Mouse (Mus musculus): Measurements from ENCODE around the gene Gm17606. TPM values are rescaled to one million over a fixed set of nuclear protein-coding genes. Genes with fewer than 3 reads are reported as not detected.

Gm17606 gene
- polyA plus RNA-seq, 1 experiment from 2014 or later: not detected

DNA sequence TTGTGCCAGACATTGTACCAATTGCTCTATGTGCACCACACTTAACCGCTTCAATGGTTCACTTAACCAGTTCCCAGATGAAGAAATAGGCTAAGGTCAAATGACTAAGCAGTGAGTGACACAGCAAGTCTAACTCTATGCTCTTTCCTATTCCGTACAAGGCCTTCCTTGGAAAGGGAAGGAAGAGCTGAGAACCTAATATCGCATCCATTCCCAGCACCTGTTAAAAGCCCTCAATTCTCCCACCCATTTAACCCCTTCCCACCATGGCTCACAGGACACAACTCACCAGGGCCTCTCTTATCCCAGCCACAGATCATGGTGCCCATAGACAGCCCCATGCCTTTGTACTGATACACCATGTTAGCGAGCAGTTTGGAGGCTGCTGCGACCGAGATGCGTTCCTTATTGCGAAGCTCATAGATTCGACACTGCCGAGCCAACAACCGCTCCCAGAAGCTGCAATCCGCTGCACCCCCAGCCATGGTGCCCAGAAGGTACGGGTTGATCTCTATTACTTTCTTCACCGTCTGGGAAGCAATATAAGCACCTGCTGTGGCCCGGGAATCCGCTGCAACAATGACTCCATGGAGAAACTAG is 24.4 kb upstream of the Gm17606 start:
- Histone ChIP-seq H3K36me3 (ENCODE audit: control insufficient read depth, insufficient read depth, low read length) (peaks cover 6% of the 10 kb centered on the region), H3K9ac (ENCODE audit: low read length) (no peak overlapping the region), H3K4me2 (ENCODE audit: low read depth) (no peak overlapping the region), H3K27ac (ENCODE audit: low read depth, low read length) (no peak overlapping the region), H3K4me1 (ENCODE audit: control insufficient read depth, insufficient read depth, low read length) (no peaks in the 10 kb centered on the region), H3K9me3 (ENCODE audit: control insufficient read depth, low read length) (no peaks in the 10 kb centered on the region), H3K4me3 (ENCODE audit: low read depth, low read length) (no peak overlapping the region), H3K27me3 (ENCODE audit: control insufficient read depth, insufficient read depth, low read length) (no peaks in the 10 kb centered on the region)
- ATAC-seq (ENCODE audit: insufficient read depth, low FRiP score, low TSS enrichment): no peak
- DNase-seq (ENCODE audit: low spot score): no peak
- 94% methylated on average over 16 of the region's 16 CpGs for WGBS

DNA sequence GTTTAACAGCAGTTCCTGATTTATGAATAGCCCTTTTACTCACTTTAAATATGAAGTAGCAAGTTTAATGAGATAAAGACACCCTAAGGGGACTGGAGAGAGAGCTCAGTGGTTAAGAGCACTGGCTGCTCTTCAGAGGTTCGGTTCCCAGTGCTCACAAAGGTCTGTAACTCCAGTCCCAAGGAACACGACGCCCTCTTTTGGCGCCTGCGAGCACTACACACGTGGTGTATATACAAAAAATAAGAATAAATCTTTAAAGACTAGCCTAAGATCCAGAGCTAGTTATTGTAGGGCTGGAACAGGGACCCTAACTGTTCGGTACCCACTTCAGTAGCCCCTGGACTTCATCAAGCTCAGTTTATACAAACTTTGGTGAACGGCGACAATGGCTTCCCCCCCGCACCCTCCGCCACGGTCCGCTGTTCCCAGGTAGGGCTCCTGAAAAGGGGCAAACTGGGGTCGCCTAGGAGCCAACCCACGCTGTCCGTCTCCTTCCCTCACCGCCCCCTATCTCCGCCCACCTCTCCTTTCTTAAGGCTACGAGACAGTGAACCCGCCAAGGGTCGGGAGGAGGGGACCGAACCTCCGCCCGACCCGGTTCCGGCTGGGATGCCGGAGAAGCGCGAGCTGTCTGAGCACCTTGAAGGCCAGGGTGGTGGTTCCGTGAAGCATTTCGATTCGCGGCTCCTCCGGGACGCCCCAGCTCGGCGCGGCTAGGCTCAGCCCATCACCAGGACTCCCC is 23.4 kb upstream of the Gm17606 start:
- peak; percentile 58 for ATAC-seq (ENCODE audit: insufficient read depth, low FRiP score, low TSS enrichment)
- Histone ChIP-seq H3K4me1 (ENCODE audit: control insufficient read depth, insufficient read depth, low read length) (no peaks in the 10 kb centered on the region), H3K9me3 (ENCODE audit: control insufficient read depth, low read length) (no peaks in the 10 kb centered on the region), H3K27me3 (ENCODE audit: control insufficient read depth, insufficient read depth, low read length) (no peaks in the 10 kb centered on the region), H3K36me3 (ENCODE audit: control insufficient read depth, insufficient read depth, low read length) (peaks cover 3% of the 10 kb centered on the region; the same call in 1 of the 2 replicates), H3K4me3 (ENCODE audit: low read depth, low read length) (peak overlapping the region; percentile 89), H3K27ac (ENCODE audit: low read depth, low read length) (peak overlapping the region; percentile 70), H3K9ac (ENCODE audit: low read length) (peak overlapping the region; percentile 92), H3K4me2 (ENCODE audit: low read depth) (peak overlapping the region; percentile 69)
- DNase-seq (ENCODE audit: low spot score): peak; percentile 44
- WGBS: 2% methylated on average over 38 of the region's 38 CpGs

DNA sequence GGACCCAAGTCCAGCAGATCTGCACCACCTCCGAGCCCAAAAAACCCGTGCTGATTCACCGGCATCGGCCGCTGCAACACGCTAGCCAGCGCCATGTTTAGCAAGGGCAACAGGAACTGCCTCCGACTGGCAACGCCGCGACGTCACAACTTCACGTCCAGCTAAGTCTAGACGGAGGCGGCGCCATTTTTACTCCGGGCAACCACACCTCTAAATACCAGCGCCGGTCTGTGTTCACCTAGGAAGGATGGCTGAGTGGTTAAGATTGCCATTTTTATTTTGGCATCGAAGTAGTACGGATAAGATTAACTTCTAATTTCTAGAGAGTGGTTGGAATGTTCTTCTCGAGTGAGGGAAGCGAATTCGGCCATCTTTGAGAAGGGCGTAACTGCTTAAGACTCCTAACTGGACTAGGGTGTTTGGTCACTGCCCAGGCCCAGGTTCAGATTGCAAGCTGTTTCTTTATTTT is 22.8 kb upstream of the Gm17606 start, which contains the start of gene Psmb5:
TSS of gene Psmb5 (minus strand) at position 126 of the 469 bp plus-strand sequence.
- Histone ChIP-seq H3K4me3 (ENCODE audit: low read depth, low read length) (peak within 1 kb of the TSS; percentile 89), H3K9ac (ENCODE audit: low read length) (peak within 1 kb of the TSS; percentile 92), H3K9me3 (ENCODE audit: control insufficient read depth, low read length) (no peaks in the 10 kb centered on the region), H3K27ac (ENCODE audit: low read depth, low read length) (peak within 1 kb of the TSS; percentile 70), H3K27me3 (ENCODE audit: control insufficient read depth, insufficient read depth, low read length) (no peaks in the 10 kb centered on the region), H3K4me1 (ENCODE audit: control insufficient read depth, insufficient read depth, low read length) (no peaks in the 10 kb centered on the region), H3K36me3 (ENCODE audit: control insufficient read depth, insufficient read depth, low read length) (no peaks in the 10 kb centered on the region; the same call in 1 of the 2 replicates), H3K4me2 (ENCODE audit: low read depth) (peak within 1 kb of the TSS; percentile 69)
- WGBS: 0% methylated on average over 25 of the region's 25 CpGs
- ATAC-seq (ENCODE audit: insufficient read depth, low FRiP score, low TSS enrichment): peak; percentile 89
- peak; percentile 92 for DNase-seq (ENCODE audit: low spot score)

DNA sequence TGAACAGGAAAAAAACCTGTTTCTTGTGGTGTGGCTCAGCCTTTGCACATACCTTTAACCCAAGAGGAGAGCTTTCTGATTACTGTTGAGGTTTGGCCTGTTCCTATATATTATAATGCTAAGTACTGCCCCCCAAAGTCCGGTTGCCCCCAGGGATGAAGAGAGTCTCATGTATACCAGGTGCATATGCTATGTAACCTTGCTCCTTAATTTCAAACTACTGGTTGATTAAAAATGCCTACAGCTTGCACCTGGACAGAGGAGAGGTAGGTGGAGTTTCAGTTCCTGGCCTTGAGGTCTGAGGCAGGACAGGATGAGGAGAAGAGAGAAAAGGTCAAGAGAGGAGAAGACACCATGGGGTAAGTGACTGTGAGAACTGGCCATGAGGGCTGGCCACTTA is 19.6 kb upstream of the Gm17606 start, which contains the start of gene Psmb11:
TSS of gene Psmb11 (plus strand) at position 301 of the 400 bp plus-strand sequence.
- no peak within 1 kb of the TSS for H3K27ac ChIP-seq (ENCODE audit: low read depth, low read length)
- no peak for ATAC-seq (ENCODE audit: insufficient read depth, low FRiP score, low TSS enrichment)
- no peaks in the 10 kb centered on the region for H3K9me3 ChIP-seq (ENCODE audit: control insufficient read depth, low read length)
- H3K4me1 ChIP-seq (ENCODE audit: control insufficient read depth, insufficient read depth, low read length): no peaks in the 10 kb centered on the region
- 77% methylated on average over 1 of the region's 1 CpGs for WGBS
- H3K36me3 ChIP-seq (ENCODE audit: control insufficient read depth, insufficient read depth, low read length): no peaks in the 10 kb centered on the region; the same call in 1 of the 2 replicates
- no peak within 1 kb of the TSS for H3K4me3 ChIP-seq (ENCODE audit: low read depth, low read length)
- H3K9ac ChIP-seq (ENCODE audit: low read length): no peak within 1 kb of the TSS
- no peak for DNase-seq (ENCODE audit: low spot score)
- H3K4me2 ChIP-seq (ENCODE audit: low read depth): no peak within 1 kb of the TSS
- no peaks in the 10 kb centered on the region for H3K27me3 ChIP-seq (ENCODE audit: control insufficient read depth, insufficient read depth, low read length)

DNA sequence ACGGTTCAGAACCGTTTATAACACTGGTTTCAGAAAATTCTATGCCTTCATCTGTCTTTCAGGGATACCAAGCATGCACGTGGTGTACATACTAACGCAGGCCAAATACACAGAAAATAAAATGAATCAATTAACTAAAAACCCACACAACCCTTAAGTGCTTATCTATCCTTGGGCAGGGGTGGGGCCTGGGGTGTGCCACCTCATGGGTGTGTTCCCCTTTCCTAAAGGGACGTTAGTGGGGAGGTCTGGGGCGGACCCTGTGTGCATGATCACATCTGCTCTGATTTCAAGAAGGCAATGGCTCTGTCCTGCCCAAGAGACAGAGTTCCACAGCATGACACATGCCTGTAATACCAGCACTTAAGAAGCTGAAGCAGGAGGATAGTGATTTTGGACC is 17.4 kb upstream of the Gm17606 start:
- H3K27ac ChIP-seq (ENCODE audit: low read depth, low read length): no peak overlapping the region

DNA sequence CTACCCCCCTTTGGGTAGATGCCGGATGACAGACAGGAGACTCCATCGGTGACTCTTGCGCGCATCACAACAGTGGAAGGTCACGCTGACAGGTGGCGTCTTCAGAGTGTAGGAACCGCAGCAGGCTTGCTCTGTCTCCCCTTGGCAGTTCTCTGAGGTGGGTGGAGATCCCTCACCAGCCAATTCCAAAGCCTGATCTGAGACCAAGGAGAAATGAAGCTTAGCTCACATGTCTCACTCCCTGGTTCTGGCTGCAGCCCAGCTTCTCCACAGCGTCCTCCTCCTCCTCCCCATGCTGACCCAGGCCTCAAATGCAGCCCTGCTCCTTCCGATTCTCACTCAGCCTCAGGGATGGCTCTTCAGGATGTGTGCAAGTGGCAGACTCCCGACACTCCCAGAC is 15.8 kb upstream of the Gm17606 start:
- H3K4me3 ChIP-seq (ENCODE audit: low read depth, low read length): no peak overlapping the region
- 78% methylated on average over 10 of the region's 10 CpGs for WGBS
- DNase-seq (ENCODE audit: low spot score) (no peak), ATAC-seq (ENCODE audit: insufficient read depth, low FRiP score, low TSS enrichment) (no peak)
- no peaks in the 10 kb centered on the region for H3K36me3 ChIP-seq (ENCODE audit: control insufficient read depth, insufficient read depth, low read length)
- H3K27me3 ChIP-seq (ENCODE audit: control insufficient read depth, insufficient read depth, low read length): no peaks in the 10 kb centered on the region
- no peaks in the 10 kb centered on the region for H3K9me3 ChIP-seq (ENCODE audit: control insufficient read depth, low read length)
- no peaks in the 10 kb centered on the region for H3K4me1 ChIP-seq (ENCODE audit: control insufficient read depth, insufficient read depth, low read length)
- no peak overlapping the region for H3K27ac ChIP-seq (ENCODE audit: low read depth, low read length)
- H3K4me2 ChIP-seq (ENCODE audit: low read depth): no peak overlapping the region
- H3K9ac ChIP-seq (ENCODE audit: low read length): no peak overlapping the region; the same call in 1 of the 2 replicates

More for the DNA sequence above, 17.4 kb upstream of the Gm17606 start:
- no peak for DNase-seq (ENCODE audit: low spot score)
- Histone ChIP-seq H3K4me3 (ENCODE audit: low read depth, low read length) (no peak overlapping the region), H3K27me3 (ENCODE audit: control insufficient read depth, insufficient read depth, low read length) (no peaks in the 10 kb centered on the region), H3K9ac (ENCODE audit: low read length) (no peak overlapping the region), H3K9me3 (ENCODE audit: control insufficient read depth, low read length) (no peaks in the 10 kb centered on the region), H3K4me1 (ENCODE audit: control insufficient read depth, insufficient read depth, low read length) (no peaks in the 10 kb centered on the region), H3K4me2 (ENCODE audit: low read depth) (no peak overlapping the region), H3K36me3 (ENCODE audit: control insufficient read depth, insufficient read depth, low read length) (no peaks in the 10 kb centered on the region)
- no peak for ATAC-seq (ENCODE audit: insufficient read depth, low FRiP score, low TSS enrichment)
- 89% methylated on average over 6 of the region's 6 CpGs for WGBS

DNA sequence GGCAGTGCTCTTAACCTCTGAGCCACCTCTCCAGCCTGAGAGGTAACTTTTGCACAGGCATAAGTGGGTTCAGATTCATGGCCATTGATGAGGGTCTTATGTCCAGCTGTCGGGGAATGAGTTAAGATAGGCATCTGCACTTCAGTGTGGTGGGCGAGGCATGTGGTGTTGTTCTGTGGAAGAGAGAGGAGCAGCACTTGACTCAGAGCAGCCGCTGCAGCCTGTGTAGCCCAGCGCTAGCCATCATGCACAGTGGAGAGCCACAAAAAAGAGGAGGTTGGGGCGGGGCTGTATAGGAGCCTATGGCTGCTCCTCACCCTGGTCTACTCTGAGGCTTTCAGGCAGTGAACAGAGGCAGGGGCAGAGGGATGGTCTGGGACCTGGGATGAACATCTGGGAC is 12.6 kb upstream of the Gm17606 start:
- Histone ChIP-seq H3K27me3 (ENCODE audit: control insufficient read depth, insufficient read depth, low read length) (no peaks in the 10 kb centered on the region), H3K4me3 (ENCODE audit: low read depth, low read length) (no peak overlapping the region), H3K9ac (ENCODE audit: low read length) (no peak overlapping the region), H3K4me2 (ENCODE audit: low read depth) (no peak overlapping the region), H3K9me3 (ENCODE audit: control insufficient read depth, low read length) (no peaks in the 10 kb centered on the region), H3K4me1 (ENCODE audit: control insufficient read depth, insufficient read depth, low read length) (no peaks in the 10 kb centered on the region), H3K36me3 (ENCODE audit: control insufficient read depth, insufficient read depth, low read length) (peaks cover 6% of the 10 kb centered on the region; the same call in 1 of the 2 replicates), H3K27ac (ENCODE audit: low read depth, low read length) (no peak overlapping the region)
- no peak for DNase-seq (ENCODE audit: low spot score)
- 76% methylated on average over 5 of the region's 5 CpGs for WGBS
- ATAC-seq (ENCODE audit: insufficient read depth, low FRiP score, low TSS enrichment): no peak

DNA sequence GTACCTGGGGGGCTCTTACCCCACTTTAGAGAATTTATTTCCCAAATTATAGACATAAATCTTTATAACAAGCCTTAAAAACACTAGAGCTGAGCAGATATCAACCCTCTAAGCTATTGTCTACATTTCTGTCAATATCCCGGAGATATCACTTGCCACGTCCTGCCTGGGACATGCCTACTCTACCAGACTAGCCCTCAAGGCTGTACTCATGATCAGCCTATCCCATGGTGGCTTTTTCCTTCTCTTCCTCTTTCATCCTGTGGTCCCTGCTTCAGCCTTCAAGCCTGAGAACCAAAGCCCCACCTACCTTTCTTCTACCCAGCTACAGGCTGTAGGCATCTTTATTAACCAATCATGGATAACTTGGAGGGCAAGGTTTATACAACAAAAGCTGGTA is 11.0 kb upstream of the Gm17606 start:
- Histone ChIP-seq H3K4me3 (ENCODE audit: low read depth, low read length) (no peak overlapping the region), H3K27ac (ENCODE audit: low read depth, low read length) (no peak overlapping the region), H3K27me3 (ENCODE audit: control insufficient read depth, insufficient read depth, low read length) (no peaks in the 10 kb centered on the region), H3K36me3 (ENCODE audit: control insufficient read depth, insufficient read depth, low read length) (peaks cover 8% of the 10 kb centered on the region), H3K4me2 (ENCODE audit: low read depth) (no peak overlapping the region), H3K4me1 (ENCODE audit: control insufficient read depth, insufficient read depth, low read length) (no peaks in the 10 kb centered on the region), H3K9ac (ENCODE audit: low read length) (no peak overlapping the region), H3K9me3 (ENCODE audit: control insufficient read depth, low read length) (no peaks in the 10 kb centered on the region)
- DNase-seq (ENCODE audit: low spot score) (no peak), ATAC-seq (ENCODE audit: insufficient read depth, low FRiP score, low TSS enrichment) (no peak)
- WGBS: 94% methylated on average over 2 of the region's 2 CpGs

Measured in neural tube, embryonic 11.5 days (tissue).